Mouse (Mus musculus): ENCODE measurements around the gene Taar5.

DNA sequence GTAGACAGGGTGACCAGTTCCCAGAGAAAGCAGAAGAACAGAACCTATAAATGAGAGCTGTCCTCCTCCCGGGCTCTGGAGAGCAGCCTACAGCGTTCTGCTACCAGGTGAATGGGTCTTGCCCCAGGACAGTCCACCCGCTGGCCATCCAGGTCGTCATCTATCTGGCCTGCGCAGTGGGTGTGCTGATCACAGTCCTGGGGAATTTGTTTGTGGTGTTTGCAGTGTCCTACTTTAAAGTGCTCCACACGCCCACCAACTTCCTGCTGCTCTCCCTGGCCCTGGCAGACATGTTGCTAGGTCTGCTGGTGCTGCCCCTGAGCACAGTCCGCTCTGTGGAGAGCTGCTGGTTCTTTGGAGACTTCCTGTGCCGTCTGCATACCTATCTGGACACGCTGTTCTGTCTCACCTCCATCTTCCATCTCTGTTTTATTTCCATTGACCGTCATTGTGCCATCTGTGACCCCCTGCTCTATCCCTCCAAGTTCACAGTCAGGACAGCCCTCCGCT is at the start of gene Taar5:
- no peak for TF ChIP-seq CTCF (IDR thresholded peaks at IDR 0.05; ENCODE audit: control insufficient read depth, insufficient read depth, low read length)
- no peak for TF ChIP-seq POLR2A (IDR thresholded peaks at IDR 0.05; ENCODE audit: borderline replicate concordance, control insufficient read depth, low read depth, low read length)
